Mouse (Mus musculus) lung, postnatal 25 days (tissue): Measurements from ENCODE around the gene Ddah2.
A peak's percentile ranks its signal among the peaks of the same experiment; 100 is the strongest.

Source experiments
- DNase-seq: peaks from one replicate; pipeline ENCODE4 v3.0.0; 2022; ENCODE audit warnings: low spot score

The Ddah2 gene

DNA sequence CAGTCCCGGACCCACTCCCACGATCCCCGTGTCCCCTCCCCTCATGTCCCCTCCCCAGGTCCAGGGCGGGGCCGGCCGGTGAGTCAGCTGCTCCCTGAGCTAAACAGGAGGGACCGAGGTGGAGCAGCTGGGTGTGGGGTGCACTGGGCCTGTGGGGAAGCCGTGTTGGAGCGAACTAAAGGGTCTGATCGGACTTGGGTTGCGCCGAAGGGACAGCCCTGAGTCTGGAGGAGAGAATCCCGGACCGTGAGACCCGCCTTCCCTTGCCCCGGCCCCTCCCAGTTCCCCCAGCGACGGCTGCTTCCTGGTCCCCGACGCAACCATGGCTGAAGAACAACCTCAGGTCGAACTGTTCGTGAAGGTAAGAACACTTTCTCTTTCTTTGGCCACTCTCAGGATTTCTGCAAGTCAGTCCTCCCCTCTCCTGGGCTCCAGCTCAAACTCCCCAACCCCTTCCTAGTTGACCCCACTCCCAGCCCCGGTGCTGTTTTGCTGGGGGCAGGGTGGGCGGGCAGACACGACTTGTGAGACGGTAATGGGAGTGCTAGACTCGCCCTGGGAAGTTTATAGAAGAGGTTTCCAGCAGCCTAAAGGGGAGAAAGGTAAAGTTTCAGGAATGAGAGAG is 8.6 kb upstream of the Ddah2 start:
- DNase-seq = peak; percentile 87

- DNase-seq = peak; percentile 90
Measured at GRCm38 (mm10) chr17:35051156-35052086, 7.4 kb upstream of the Ddah2 start.

DNA sequence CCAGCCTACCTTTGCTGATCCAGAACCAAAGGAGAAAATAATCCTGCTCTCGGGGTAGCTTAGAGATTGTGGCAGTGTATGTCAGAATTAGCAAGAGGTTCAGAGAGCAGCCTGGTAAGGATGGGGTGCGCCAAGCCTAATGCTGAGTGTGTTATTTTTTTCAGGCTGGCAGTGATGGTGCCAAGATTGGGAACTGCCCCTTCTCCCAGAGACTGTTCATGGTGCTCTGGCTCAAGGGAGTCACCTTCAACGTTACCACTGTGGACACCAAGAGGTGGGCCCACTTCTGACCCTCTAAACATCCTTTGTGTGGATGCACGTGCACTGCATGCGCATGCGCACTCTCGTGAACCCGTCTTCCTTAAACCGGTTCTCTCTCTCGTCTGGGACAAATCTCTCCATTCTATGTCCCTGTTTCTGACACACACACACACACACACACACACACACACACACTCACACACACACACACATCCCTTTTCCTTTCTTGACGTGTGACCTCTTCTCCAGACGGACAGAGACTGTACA is 6.5 kb upstream of the Ddah2 start:
- DNase-seq = no peak

- no peak for DNase-seq
Measured at GRCm38 (mm10) chr17:35055691-35056495, 2.9 kb upstream of the Ddah2 start.

- DNase-seq = no peak
Measured at GRCm38 (mm10) chr17:35057090-35057489, 1.7 kb upstream of the Ddah2 start.

GRCm38 (mm10) chr17:35058316-35058715 is 519 bp upstream of the Ddah2 start:
- no peak for DNase-seq

DNA sequence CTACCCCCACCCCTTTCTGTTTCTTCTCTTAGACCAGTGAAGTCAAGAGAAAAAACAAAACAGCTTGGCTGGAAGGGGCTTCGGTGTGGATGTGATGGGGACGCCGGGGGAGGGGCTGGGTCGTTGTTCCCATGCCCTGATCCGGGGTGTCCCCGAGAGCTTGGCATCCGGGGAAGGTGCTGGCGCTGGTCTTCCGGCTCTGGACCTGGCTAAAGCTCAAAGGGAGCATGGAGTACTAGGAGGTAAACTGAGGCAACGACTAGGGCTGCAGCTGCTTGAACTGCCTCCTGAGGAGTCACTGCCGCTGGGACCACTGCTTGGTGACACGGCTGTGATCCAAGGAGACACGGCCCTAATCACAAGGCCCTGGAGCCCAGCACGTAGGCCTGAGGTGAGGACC is 1.2 kb downstream of the Ddah2 start:
- no peak for DNase-seq

- no peak for DNase-seq
Measured at GRCm38 (mm10) chr17:35060737-35061297, 2.0 kb downstream of the Ddah2 start.

DNA sequence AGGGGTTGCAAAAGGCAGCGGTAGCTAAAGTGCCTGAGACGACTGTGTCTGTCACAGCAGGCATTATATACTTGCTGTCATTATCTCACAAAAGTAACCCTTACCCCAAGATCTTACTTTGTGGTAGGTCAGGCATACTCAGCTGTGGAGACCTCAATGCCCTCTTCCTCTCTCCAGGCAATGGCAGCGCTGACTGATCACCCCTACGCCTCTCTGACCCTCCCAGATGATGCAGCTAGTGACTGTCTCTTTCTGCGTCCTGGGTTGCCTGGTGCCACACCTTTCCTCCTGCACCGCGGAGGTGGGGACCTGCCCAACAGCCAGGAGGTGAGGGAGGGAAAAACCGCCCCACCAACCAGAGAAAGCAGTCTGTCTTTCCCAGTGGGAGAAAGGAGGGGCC is 2.5 kb downstream of the Ddah2 start:
- DNase-seq = no peak

DNA sequence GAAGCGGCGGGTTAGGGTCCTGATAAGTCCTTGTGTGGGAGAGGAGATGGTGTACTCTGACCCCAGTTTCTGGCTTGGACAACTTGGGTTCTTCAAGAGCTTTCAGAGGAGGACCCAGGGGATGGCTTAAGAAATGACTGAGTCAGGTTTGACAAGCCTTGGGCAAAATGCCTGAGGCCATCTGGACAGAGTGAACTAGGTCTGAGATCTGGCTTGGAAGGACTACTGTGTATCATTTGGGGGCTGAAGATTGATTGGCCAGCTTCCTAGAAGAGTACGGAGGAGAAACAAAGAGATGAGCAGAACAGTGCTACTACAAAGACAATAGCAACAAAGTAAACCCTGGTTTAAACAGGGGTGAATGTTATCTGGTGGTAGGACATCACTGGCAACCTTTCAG is 4.6 kb downstream of the Ddah2 start:
- DNase-seq = no peak

DNA sequence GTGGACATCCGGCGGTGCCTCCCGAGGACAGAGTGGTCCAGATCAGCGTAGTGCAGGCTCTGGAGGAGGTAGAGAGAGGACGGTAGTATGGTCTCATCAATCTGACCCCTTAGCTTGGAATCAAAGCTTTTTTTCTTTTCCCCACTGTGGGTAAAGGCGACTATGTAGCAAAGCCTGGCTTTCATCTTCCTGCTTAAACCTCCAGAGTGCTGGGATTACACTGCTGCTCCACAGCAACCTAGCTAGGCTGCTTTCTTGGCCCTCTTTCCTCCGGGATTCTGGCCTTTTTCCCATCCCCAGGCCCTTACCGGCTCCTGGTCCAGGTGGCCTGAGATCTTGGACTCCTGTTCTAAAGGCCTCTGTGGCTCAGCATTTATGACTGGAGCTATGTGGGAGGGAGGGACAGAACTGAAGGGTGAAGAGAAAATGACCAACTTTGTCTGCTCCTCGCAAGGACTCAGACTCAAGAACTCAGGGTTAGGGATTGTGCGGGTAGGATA is 5.6 kb downstream of the Ddah2 start:
- DNase-seq = no peak

- DNase-seq = peak; percentile 87
Measured at GRCm38 (mm10) chr17:35064951-35065947, 6.4 kb downstream of the Ddah2 start, which contains the start of gene Ly6g6c. Ly6g6c (plus strand) TSS chr17:35065388.

DNA sequence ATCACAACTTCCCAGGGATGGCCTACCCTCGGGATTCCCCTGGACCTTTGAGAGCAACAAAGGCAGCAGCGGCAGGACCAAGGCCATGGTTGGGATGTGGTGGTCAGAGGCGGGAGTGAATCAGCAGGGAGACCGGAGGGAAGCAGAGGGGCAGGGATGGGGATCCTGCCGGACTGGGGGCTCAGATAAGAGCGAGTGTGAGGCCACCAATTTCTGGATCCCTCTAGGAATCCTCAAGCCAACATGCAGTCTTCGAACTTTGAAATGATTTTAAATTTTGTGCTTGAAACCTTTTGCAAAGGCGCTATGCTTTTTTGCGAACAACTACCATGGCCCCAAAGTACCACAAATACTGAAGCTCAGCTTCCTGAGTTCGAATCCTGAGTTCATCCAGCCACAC is 7.2 kb downstream of the Ddah2 start, which contains the start of gene Mpig6b:
Gene Mpig6b (minus strand): TSS at position 101 of the 400 bp plus-strand sequence.
- DNase-seq = no peak

- DNase-seq = no peak
Measured at GRCm38 (mm10) chr17:35068213-35068914, 9.5 kb downstream of the Ddah2 start.

GRCm38 (mm10) chr17:35070556-35071229 is 11.9 kb downstream of the Ddah2 start:
- peak; percentile 67 for DNase-seq

- no peak for DNase-seq
Measured at GRCm38 (mm10) chr17:35071454-35071853, 12.6 kb downstream of the Ddah2 start.

- no peak for DNase-seq
Measured at GRCm38 (mm10) chr17:35074097-35074496, 15.3 kb downstream of the Ddah2 start.

- no peak for DNase-seq
Measured at GRCm38 (mm10) chr17:35076507-35077176, 17.8 kb downstream of the Ddah2 start, which contains the start of gene Ly6g6e. Ly6g6e (plus strand) TSS chr17:35076902.
